Mouse (Mus musculus): ENCODE measurements at regions not wholly inside any gene's neighbourhood (a gene's known extent, or its start where the extent isn't known, plus 50 kb on each side); places are given as distances from the start of the nearest gene placed in this dataset.

DNA sequence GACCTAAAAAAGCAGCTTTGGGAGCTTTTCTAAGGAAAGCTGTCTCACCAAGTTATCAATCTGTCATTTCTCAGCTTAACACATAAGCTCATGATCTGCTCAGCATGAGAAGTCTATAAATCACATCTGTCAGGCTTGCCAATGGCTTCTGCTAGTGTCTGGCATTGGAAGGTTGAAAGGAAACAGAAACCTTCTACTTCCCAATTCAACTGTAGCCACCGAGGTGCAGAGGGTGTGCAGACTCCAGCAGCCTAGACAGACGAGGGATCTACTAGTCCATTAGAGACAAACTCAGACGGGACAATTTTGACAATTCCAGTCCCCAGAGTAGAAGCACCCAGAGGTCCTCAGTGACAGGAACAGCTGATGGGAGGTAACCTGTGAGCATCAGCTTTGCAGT, 103.0 kb downstream of the Nab1 start:
- 33% methylated on average over 3 of the region's 3 CpGs for WGBS
- Histone ChIP-seq H3K36me3 (ENCODE audit: control insufficient read depth, insufficient read depth, low read length) (no peaks in the 10 kb centered on the region), H3K79me2 (replicated peaks; ENCODE audit: control insufficient read depth, insufficient read depth, low read length) (no peaks in the 10 kb centered on the region), H3K27me3 (ENCODE audit: control insufficient read depth, insufficient read depth, low read length) (no peaks in the 10 kb centered on the region), H3K4me3 (no peak overlapping the region), H3K27ac (no peak overlapping the region), H3K4me1 (ENCODE audit: control insufficient read depth, insufficient read depth, low read length) (no peaks in the 10 kb centered on the region), H3K9ac (ENCODE audit: low read depth, low read length) (no peak overlapping the region)
- TF ChIP-seq CTCF (IDR thresholded peaks at IDR 0.05): no peak
- TF ChIP-seq EP300 (IDR thresholded peaks at IDR 0.05; ENCODE audit: insufficient read depth, low read depth, low read length): no peak
- TF ChIP-seq POLR2A (IDR thresholded peaks at IDR 0.05; ENCODE audit: insufficient read depth, low read depth, low read length): no peak
- no peak for DNase-seq
- intact Hi-C loops (cut with DNase I): no loop called here

DNA sequence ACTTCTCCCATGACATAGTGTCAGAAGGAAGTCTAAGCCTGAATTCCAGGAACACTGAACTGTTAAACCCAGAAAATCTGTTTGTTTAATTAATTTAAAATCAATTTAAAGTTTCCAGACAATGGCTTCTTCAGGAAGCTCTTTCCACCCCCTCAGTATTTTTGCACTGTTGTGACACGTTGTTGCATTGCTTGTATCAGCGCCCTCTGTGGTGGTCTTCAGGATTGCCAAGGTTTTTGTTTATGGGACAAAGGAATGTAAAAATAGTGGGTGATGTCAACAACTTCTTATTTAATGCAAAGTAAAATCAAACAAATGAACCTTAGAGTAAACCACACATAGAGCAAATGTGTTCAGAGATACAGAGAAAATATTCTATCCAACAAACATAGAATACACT, 107.5 kb downstream of the Nab1 start:
- TF ChIP-seq POLR2A (IDR thresholded peaks at IDR 0.05; ENCODE audit: insufficient read depth, low read depth, low read length): no peak
- no peak for TF ChIP-seq EP300 (IDR thresholded peaks at IDR 0.05; ENCODE audit: insufficient read depth, low read depth, low read length)
- TF ChIP-seq CTCF (IDR thresholded peaks at IDR 0.05): peak; percentile 34
- H3K9ac ChIP-seq (ENCODE audit: low read depth, low read length): no peak overlapping the region
- H3K4me3 ChIP-seq: no peak overlapping the region
- no peaks in the 10 kb centered on the region for H3K27me3 ChIP-seq (ENCODE audit: control insufficient read depth, insufficient read depth, low read length)
- H3K79me2 ChIP-seq (replicated peaks; ENCODE audit: control insufficient read depth, insufficient read depth, low read length): no peaks in the 10 kb centered on the region
- no peak for DNase-seq
- 33% methylated on average over 2 of the region's 2 CpGs for WGBS
- H3K27ac ChIP-seq: no peak overlapping the region
- H3K4me1 ChIP-seq (ENCODE audit: control insufficient read depth, insufficient read depth, low read length): no peaks in the 10 kb centered on the region
- H3K36me3 ChIP-seq (ENCODE audit: control insufficient read depth, insufficient read depth, low read length): no peaks in the 10 kb centered on the region
- intact Hi-C loops (cut with DNase I): no loop called here

DNA sequence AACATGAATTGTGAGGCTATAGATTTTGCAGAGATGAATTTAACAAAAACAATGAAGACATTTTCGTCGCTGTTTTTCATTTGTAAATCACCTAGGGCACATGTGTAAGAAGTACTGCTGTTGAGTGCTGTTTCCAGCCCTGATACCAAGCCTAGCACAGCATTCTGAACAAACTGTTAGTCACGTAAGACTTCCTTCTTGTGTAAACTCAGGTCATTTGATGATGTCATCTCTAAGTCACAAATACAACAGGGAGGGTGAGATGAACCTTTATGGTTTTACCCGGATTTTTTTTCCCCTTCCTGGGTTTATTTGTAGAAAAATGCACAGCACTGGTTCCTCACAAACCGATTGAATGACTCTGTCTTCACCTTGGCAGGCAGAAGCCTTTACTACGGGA, 111.6 kb downstream of the Nab1 start:
- H3K36me3 ChIP-seq (ENCODE audit: control insufficient read depth, insufficient read depth, low read length): no peaks in the 10 kb centered on the region
- no peak for TF ChIP-seq POLR2A (IDR thresholded peaks at IDR 0.05; ENCODE audit: insufficient read depth, low read depth, low read length)
- no peak for TF ChIP-seq CTCF (IDR thresholded peaks at IDR 0.05)
- no peak for TF ChIP-seq EP300 (IDR thresholded peaks at IDR 0.05; ENCODE audit: insufficient read depth, low read depth, low read length)
- H3K27ac ChIP-seq: no peak overlapping the region
- no peak for DNase-seq
- H3K9ac ChIP-seq (ENCODE audit: low read depth, low read length): no peak overlapping the region
- 67% methylated on average over 6 of the region's 6 CpGs for WGBS
- H3K4me3 ChIP-seq: no peak overlapping the region
- intact Hi-C loops (cut with DNase I): no loop called here
- H3K27me3 ChIP-seq (ENCODE audit: control insufficient read depth, insufficient read depth, low read length): no peaks in the 10 kb centered on the region
- no peaks in the 10 kb centered on the region for H3K79me2 ChIP-seq (replicated peaks; ENCODE audit: control insufficient read depth, insufficient read depth, low read length)
- no peaks in the 10 kb centered on the region for H3K4me1 ChIP-seq (ENCODE audit: control insufficient read depth, insufficient read depth, low read length)

DNA sequence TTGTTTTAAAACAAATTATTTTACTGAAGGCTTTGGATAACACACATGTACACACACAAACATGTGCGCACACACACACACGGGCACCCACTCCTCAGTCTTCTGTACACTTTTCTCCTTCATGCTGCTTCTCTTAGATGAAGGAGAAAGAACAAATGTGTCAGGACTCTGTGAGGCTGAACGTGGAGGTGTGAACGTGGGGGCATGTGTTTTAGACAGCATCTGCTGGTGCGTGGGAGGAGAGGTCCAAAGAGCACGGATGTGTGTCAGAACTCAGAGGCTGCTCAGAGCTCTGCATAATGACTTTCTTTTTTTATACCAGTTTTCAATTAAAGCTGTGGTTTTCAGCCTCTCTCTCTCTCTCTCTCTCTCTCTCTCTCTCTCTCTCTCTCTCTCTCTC, 112.4 kb downstream of the Nab1 start:
- H3K4me1 ChIP-seq (ENCODE audit: control insufficient read depth, insufficient read depth, low read length): no peaks in the 10 kb centered on the region
- no peak overlapping the region for H3K27ac ChIP-seq
- DNase-seq: no peak
- H3K79me2 ChIP-seq (replicated peaks; ENCODE audit: control insufficient read depth, insufficient read depth, low read length): no peaks in the 10 kb centered on the region
- 44% methylated on average over 6 of the region's 6 CpGs for WGBS
- intact Hi-C loops (cut with DNase I): no loop called here
- H3K36me3 ChIP-seq (ENCODE audit: control insufficient read depth, insufficient read depth, low read length): no peaks in the 10 kb centered on the region
- TF ChIP-seq EP300 (IDR thresholded peaks at IDR 0.05; ENCODE audit: insufficient read depth, low read depth, low read length) (no peak), POLR2A (IDR thresholded peaks at IDR 0.05; ENCODE audit: insufficient read depth, low read depth, low read length) (no peak), CTCF (IDR thresholded peaks at IDR 0.05) (no peak)
- no peak overlapping the region for H3K4me3 ChIP-seq
- no peaks in the 10 kb centered on the region for H3K27me3 ChIP-seq (ENCODE audit: control insufficient read depth, insufficient read depth, low read length)
- H3K9ac ChIP-seq (ENCODE audit: low read depth, low read length): no peak overlapping the region

DNA sequence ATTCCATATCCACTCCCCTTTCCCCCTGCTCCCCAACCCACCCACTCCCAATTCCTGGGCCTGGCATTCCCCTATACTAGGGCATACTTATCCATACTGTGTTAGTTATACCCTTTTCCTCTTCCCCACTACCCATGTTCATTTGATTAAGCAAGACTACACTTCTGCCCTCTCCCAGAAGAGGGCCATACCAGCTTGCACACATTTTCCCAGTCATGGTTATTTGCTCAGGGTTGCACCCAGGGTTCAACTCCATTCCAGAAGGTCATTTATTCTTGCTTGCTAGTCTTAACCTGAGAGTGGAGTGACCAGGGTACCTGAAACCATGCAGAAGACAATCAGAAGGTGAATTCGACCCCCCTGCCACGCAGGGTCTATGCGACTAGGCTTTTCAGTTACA, 113.4 kb downstream of the Nab1 start:
- Histone ChIP-seq H3K9ac (ENCODE audit: low read depth, low read length) (no peak overlapping the region), H3K4me1 (ENCODE audit: control insufficient read depth, insufficient read depth, low read length) (no peaks in the 10 kb centered on the region), H3K27me3 (ENCODE audit: control insufficient read depth, insufficient read depth, low read length) (no peaks in the 10 kb centered on the region), H3K79me2 (replicated peaks; ENCODE audit: control insufficient read depth, insufficient read depth, low read length) (no peaks in the 10 kb centered on the region), H3K4me3 (no peak overlapping the region), H3K36me3 (ENCODE audit: control insufficient read depth, insufficient read depth, low read length) (no peaks in the 10 kb centered on the region), H3K27ac (no peak overlapping the region)
- intact Hi-C loops (cut with DNase I): no loop called here
- DNase-seq: no peak
- TF ChIP-seq POLR2A (IDR thresholded peaks at IDR 0.05; ENCODE audit: insufficient read depth, low read depth, low read length) (no peak), CTCF (IDR thresholded peaks at IDR 0.05) (peak; percentile 50)
- 82% methylated on average over 3 of the region's 3 CpGs for WGBS

DNA sequence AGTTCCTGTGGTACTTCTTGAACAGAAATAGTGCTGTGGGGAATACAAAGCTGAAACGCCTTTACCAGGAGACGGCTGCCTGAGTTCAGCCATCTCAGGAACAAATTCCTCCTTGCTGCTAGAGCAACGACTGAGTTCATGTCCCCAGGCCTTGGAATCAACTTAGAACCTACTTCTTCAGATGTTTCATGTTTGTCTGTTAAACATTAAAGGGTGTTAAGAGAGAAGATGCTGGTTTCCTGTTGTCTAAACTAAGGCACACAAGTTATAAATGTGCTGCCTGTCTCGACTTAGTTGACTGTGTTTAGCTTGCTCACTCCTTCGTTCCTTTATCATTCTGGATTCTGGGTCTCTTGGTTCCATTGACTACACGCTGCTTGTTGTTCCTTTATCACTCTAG, 125.2 kb downstream of the Nab1 start:
- no peaks in the 10 kb centered on the region for H3K27me3 ChIP-seq (ENCODE audit: control insufficient read depth, insufficient read depth, low read length)
- DNase-seq: no peak
- 76% methylated on average over 6 of the region's 6 CpGs for WGBS
- no peaks in the 10 kb centered on the region for H3K36me3 ChIP-seq (ENCODE audit: control insufficient read depth, insufficient read depth, low read length)
- no peak overlapping the region for H3K4me3 ChIP-seq
- H3K27ac ChIP-seq: no peak overlapping the region
- no peak overlapping the region for H3K9ac ChIP-seq (ENCODE audit: low read depth, low read length)
- intact Hi-C loops (cut with DNase I): no loop called here
- no peaks in the 10 kb centered on the region for H3K79me2 ChIP-seq (replicated peaks; ENCODE audit: control insufficient read depth, insufficient read depth, low read length)
- no peak for TF ChIP-seq CTCF (IDR thresholded peaks at IDR 0.05)
- no peak for TF ChIP-seq EP300 (IDR thresholded peaks at IDR 0.05; ENCODE audit: insufficient read depth, low read depth, low read length)
- TF ChIP-seq POLR2A (IDR thresholded peaks at IDR 0.05; ENCODE audit: insufficient read depth, low read depth, low read length): no peak
- H3K4me1 ChIP-seq (ENCODE audit: control insufficient read depth, insufficient read depth, low read length): no peaks in the 10 kb centered on the region

All from heart, adult 2 months (tissue).